Mouse (Mus musculus) embryonic fibroblast, embryonic 13.5 days (primary cell): ENCODE measurements around the gene Zfp658.

Source experiments
- CTCF ChIP-seq: IDR thresholded peaks from 2 replicates; pipeline ENCODE4 v1.5.1; 2011; ENCODE audit warnings: mild to moderate bottlenecking, control low read depth, low read length, moderate library complexity, borderline replicate concordance; ENCODE audit not compliant: insufficient read depth
- POLR2A ChIP-seq: IDR thresholded peaks from 2 replicates; pipeline ENCODE4 v1.6.1; 2011; ENCODE audit warnings: low read depth, mild to moderate bottlenecking, control low read depth, low read length, moderate library complexity

- TF ChIP-seq POLR2A (no peak), CTCF (no peak)
Observed at GRCm38 (mm10) chr7:43553153-43553552, 8.9 kb upstream of the Zfp658 start.
